Mouse (Mus musculus) ES-E14 (cell line): ENCODE measurements around the gene Musk.

Source experiments
- CHD2 ChIP-seq: IDR thresholded peaks from 2 replicates; pipeline ENCODE4 v1.6.1; 2014; ENCODE audit warnings: mild to moderate bottlenecking, low read depth, low read length, inconsistent platforms
- ZC3H11A ChIP-seq: IDR thresholded peaks from 2 replicates; pipeline ENCODE4 v1.6.1; 2012; ENCODE audit warnings: low read depth, mild to moderate bottlenecking, inconsistent platforms, low read length, borderline replicate concordance
- ZNF384 ChIP-seq: IDR thresholded peaks from 2 replicates; pipeline ENCODE4 v1.6.1; 2012; ENCODE audit warnings: low read depth, low read length, inconsistent platforms

DNA sequence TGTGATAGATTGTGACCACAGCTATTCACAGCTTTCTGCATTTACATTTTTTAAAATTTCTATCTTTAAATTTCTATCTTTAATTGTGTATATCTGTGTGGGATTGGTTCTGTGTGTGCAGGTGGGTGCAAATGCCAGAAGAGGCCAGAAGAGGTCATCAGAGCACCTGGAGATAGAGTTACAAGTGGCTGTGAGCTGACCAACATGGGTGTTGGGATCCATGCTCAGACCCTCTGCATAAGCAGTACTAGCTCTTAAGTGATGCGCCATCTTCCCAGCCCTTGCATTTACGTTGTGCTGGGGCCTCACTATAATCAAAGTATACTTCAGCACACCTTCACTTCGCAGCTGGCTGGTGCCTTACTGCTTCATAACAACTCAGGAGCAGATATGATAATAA is 129.8 kb downstream of the Musk start:
- TF ChIP-seq ZC3H11A (0 out of 2 replicates have a peak, but pooled peaks have one; percentile 25), CHD2 (no peak), ZNF384 (no peak)
